Mouse (Mus musculus) gastrocnemius, postnatal 10 days (tissue): ENCODE measurements around the gene Ncf4. TPM values are rescaled to one million over a fixed set of nuclear protein-coding genes. Genes with fewer than 3 reads are reported as not detected.
A peak's percentile ranks its signal among the peaks of the same experiment; 100 is the strongest.
"Not testable (repeated sequence)": the region's sequence is repeated elsewhere in the genome, so short reads cannot be mapped to it uniquely, and the experiment has no call there.

Experiments
- DNase-seq: peaks from one replicate; pipeline ENCODE4 v3.0.0; 2021; ENCODE audit warnings: mixed read lengths
- total RNA-seq, 2 experiments: library from RNA; stranded (reverse); gene quantifications; 2 replicates each; pipeline ENCODE4 v1.2.3; 2021

Ncf4 gene
- total RNA-seq, 2 experiments from 2014 or later: 0.96 to 2.1 TPM

DNA sequence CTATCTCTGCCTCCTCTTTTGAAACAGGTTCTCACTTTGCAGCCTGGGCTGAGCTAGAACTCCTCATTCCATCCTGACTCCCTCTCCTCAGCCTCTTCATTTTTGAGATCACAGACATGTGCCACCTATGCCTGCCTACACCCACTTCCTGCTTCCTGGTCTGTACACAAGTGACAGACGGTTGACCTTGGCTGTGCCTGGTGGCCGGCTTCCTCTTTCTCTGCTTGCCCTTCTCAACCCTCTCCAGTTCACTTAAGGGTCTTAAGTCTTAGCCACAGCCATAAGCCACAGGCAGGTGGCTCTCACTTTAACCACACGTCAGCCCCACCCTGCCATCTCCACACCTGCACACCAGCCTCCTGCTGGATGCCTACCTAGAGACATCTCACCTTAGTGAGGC, 3.8 kb downstream of the Ncf4 start:
- DNase-seq: no peak

DNA sequence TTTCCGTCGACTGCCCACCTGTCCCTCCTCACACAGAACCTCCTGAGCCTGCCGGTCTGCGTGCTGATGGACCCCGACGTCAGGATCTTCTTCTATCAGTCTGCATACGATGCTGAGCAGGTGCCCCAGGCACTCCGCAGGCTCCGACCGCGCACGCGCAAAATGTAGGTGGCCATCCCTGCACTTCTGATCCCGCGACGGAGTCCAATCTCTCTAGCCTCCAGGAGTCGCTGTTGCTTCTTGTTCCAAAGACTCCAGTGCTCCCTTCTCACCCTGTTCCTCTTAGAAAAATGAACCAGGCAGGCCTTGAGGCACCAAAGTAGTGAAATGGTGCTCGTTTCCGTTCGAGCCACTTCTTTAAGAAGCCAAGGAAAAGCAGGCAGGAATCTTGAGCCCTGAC, 10.2 kb downstream of the Ncf4 start:
- peak; percentile 56 for DNase-seq

DNA sequence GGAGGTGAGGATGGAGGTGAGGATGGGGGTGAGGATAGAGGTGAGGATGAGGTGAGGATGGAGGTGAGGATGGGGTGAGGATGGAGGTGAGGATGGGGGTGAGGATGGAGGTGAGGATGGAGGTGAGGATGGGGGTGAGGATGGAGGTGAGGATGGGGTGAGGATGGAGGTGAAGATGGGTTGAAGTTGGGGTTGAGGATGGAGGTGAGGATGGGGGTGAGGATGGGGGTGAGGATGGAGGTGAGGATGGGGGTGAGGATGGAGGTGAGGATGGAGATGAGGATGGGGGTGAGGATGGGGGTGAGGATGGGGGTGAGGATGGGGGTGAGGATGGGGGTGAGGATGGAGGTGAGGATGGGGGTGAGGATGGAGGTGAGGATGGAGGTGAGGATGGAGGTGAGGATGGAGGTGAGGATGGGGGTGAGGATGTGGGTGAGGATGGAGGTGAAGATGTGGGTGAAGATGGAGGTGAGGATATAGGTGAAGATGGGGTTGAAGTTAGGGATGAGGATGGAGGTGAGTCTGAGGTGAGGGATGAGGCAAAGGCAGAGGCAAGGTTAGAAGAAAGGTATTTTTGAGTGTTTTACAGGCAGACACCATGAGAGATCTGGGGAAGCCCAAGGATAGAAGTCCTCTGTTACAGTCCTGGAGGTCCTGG, 12.1 kb downstream of the Ncf4 start:
- not testable (repeated sequence) for DNase-seq

DNA sequence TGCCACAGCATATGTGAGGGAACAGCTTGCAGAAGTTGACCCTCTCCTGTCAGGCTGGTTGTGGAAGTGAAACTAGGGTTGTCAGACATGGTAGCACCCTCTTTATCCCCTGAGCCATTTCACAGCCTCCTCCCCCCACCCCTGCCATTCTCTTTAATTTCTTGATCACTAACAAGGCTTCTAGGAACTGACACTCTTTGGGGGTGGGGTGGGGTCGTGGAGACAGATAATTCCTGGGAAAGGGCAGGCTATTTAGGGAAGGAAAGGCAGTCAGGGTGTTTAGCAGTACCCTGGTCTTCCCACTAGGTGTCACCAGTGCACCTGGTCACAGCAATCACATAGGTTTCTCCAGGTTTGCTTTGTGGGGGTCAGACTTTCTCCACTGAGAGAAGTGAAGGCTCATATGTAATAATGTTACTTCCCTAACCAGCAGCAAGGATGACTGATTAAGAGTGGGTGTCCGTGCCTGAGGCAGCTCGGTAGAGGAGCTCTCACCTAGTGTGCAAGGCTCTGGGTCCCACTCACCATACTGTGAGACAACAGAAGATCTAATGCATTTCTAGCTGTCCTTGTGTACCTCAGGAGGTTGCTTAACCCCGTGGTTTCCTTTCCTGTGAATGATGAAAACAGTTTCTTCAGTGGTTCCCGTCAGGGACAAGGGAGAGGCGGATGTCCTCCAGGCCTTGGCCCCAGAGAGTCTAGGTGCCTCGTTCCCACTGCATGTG, 12.9 kb downstream of the Ncf4 start:
- DNase-seq: peak; percentile 65

DNA sequence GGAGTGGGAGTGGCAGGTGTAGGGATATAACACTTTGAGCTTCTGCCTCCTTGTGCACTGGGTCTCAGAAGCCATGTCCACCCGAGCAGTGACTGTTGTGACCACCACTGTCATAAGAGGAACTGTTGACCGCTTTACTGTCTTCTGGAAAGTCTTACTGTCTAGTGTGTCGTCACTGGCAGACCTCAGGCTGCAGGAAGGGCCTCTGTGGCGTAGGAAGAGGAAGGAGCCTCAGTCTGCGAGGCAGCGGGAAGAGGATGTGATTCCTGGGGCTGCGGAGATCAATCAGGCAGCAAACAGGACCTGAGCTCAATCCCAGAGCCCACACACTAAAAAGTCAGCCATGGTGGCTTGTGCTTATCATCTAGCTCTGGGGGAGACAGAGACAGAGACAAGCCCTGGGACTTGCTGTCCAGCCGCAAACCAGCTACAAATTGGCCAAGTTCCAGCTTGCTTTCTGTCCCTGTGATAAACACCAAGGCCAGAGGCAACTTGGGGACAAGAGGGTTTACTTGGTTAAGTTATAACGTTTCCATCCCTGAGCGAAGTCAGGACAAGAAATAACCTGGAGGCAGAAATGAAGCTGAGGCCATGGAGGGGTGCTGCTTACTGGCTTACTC, 13.8 kb downstream of the Ncf4 start:
- no peak for DNase-seq

DNA sequence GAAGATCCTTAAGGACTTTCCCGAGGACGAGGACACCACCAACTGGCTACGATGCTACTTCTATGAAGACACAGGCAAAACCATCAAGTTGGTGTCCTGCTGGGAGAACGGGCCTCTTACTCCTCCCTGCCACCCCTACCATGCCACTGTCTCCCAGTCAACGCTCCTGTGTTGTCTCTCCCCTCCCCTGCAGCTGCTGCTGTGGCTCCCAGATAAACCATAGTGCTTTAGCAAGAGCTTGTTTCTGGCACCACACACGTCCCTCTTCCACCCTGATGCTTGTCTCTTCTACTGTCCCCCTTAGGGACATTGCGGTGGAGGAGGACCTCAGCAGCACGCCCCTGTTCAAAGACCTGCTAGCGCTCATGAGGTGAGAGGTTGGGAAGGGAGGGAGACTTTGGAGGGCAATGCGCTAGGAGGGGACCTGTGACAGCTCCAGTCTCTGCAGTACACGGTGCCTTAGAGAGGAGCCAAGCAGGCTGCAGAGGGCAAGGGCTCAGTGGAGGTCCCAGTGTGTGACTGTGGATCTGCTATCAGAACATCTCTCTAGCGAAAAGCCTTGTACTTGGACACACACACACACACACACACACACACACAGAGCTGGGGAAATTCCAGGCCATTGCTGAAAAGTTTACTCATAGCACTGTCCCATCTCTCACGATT, 16.2 kb downstream of the Ncf4 start:
- DNase-seq: no peak

DNA sequence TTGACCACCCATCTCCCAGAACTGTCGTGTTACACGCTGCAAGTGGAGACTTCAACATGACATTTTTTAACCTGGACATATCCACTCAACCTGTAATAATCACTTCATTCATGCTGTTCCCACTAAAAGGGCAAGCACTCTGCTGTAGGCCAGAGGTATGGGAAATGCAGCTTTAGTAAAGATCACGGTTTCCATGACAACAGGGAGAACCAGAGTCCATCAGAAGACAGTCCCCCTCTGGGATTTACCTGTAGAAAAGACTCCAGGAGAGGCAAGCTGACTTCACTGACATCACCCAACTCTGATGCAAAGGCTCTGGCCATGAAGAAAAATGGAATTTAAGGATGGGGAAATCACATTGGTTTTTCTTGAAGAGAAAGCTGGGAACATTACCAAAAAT, 18.7 kb downstream of the Ncf4 start:
- DNase-seq: no peak

DNA sequence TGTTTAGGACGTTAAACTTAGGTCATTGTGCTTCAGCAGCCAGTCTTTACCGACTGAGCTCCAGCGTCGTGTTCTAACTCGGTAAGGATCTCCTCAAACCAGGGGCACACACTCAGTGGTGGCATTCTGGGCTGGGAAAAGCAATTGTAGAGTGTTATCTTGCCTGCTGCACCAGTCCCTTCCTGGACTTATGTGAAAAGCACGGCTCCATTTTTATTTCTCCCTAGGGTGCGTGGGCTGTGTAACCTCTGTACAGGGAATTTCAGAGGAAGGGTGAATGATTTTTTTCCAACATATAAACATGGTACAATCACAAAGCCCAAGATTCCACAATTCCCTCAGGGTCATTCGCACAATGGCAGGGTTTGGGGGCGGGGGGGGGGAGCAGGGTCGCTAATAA, 22.8 kb downstream of the Ncf4 start:
- no peak for DNase-seq

DNA sequence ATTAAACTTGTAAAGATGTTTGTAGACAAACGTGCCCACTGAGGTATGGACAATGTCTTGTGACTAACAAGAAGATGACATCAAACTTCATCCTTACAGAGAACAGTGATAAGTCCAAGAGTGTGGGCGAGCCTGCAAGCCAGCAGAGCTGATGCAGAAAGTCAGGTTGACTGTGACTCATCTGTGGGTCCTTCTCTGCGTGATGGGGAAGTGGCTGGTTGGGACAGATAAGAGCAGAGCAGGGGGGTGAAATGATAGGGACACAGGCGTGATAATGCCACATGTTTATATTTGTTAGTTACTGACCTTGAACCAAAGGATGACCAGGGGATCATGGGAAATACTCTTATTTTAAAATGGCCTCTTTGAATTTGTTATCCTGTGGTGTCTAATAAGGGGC, 23.3 kb downstream of the Ncf4 start:
- no peak for DNase-seq

DNA sequence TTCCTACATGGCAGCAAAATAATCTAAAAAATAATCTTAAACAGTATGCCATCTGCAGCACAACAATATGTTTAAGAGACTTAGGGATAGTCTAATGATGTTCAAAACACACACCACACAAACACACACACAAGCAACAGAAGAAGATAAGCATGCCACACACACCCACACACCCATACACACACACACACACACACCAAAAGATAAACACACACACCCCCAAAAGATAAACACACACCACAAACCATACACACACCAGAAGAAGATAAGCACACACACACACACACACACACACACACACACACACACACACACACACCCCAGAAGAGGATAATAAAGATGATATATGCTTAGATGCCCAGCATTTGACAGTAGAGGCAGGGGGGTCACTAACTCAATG, 26.6 kb downstream of the Ncf4 start:
- no peak for DNase-seq

DNA sequence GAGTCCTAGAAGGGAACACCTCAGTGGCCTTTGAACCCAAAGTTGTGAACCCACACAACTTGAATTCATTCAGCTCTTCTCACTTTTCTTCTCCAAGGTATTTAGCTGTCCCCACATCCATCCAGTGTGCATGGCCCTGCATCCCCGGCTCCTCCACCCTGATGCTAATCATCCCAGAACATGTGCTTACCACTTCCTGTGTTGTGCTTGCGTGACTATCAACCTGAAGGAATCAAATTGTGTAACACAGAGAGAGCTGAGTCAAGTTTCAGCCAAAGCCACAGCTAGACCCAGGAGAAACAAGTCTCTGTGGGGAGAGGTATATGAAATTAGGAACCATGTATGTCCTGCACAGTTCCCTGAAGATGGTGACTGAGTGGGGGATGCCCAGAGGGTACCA, 33.7 kb downstream of the Ncf4 start:
- no peak for DNase-seq

DNA sequence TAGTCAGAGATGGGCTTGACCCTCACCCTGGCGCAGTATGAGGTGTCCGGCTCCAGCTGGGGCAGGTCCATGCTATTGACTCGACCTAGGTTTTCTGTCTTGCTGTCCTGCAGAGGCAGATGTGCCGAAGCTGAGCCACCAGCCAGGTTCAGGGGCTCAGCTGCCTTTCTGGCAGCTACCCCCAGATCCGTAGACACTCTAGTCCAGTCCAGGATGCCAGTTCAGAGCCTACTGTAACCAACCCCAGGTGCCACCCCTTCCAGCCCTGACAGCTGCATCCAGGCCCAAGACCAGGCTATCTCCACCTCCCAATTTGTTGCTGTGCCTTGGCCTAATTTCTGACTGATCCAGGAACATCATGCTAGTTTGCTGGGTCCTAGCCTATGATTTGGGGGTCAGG, 43.3 kb downstream of the Ncf4 start:
- no peak for DNase-seq

DNA sequence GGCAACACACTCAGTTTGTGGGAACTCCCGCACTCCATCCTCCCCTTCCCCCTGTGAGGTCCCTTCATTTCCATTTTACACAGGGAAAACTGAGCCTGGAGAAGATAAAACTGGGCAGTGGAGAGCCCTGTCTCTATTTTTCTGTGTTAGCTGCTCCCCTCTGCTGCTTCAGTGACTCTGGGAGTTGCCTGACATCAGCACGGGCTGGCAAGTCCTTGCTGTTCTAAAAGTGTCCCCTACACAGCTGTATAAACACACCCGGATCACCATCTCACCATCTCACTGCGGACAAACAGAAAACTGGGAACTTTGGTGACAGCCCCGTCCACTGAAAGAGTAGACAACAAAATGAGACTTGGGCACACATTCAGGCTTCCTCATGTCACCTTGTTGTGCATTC, 45.2 kb downstream of the Ncf4 start:
- not testable (repeated sequence) for DNase-seq

DNA sequence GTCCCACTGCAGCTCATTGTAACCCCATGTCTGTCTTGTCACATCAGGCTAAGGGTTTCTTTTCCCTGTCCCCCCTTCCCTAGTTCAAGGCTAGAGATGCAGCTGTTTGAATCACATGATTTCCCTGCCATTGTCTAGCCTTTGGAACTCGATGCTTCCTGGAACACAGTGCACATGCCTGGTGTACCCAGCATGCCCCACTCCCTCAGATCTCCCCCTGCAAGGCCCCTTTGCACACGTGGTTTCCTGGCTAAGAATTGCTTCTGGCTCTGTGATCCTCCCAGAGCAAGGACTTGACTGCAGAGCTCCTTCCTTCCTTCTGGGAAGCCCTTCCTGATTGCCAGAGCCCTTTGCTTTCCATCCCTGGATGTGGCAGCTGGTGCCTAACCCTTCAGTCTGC, 48.6 kb downstream of the Ncf4 start:
- not testable (repeated sequence) for DNase-seq

DNA sequence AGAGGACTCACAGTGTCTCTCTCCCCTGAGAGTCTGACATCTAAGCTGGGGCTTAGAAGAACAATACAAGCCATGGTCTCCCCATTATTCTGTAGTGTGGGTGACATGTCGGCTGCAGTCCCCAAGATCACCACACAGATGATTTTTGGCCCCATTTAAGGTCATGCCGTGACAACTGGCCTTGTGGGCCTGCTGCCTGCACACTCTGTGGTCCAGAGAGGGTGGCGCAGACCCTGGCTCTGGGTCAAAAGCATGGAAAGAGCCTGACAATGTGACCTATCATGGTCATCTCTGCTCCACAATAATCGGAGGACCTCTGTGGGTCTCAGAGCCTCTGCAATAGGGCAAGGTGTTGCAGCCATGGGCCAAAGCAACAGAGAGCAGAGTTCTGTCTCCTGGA, 49.1 kb downstream of the Ncf4 start:
- no peak for DNase-seq

DNA sequence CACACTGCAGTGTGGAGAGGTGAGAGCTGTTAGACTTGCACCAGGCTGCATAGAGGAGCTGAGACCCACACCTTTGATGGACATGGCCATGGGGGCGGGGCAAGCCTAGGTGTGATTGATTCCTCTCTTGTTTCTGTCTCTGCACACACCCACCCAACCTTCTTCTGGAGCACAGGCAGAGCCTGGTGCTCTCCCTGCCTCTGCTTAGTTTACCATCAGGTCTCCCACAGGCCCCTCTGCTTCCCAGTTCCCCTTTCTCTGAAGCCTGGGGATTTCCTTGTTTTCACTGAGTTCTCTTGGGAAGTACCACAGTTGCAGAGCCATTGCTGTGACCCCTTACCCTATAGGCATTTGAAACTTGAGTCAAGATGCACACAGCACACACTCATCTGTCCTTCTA, 54.0 kb downstream of the Ncf4 start:
- DNase-seq: no peak

DNA sequence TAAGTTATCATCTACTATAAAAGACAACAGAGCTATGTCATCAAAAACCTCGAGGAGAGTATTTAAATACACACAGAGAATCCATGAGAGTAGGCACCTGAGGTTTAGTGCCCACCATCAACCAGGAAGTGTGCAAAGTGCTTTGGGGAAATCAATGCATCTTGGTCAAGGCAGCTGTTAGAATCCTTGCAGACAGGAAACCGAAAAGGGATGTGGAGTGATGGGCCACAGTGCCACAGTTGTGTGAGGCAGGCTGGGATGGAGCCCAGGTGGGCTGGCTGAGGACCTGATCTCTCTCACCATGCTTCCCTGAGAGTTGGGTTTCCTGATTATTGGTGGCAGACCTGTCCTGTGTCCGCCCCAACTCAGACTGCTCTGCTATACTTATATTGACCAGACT, 55.0 kb downstream of the Ncf4 start:
- no peak for DNase-seq

DNA sequence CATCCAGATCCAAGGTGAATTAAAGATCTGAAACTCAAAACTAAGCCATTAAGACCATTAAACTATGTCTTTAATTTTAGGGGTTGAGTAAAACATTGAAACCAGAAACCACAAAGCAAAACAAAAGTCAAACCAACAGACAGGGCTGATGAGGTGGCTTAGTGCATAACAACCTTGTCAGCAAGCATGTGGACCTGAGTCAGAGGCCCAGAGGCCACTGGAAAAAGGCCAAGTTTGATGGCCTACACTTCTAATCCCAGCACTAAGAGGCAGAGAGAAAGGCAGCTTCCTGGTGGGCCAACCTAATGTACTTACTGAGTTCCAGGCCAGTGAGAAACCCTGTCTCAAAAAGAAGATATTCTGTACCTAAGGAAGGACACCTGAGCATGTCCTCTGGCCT, 56.2 kb downstream of the Ncf4 start:
- DNase-seq: no peak

DNA sequence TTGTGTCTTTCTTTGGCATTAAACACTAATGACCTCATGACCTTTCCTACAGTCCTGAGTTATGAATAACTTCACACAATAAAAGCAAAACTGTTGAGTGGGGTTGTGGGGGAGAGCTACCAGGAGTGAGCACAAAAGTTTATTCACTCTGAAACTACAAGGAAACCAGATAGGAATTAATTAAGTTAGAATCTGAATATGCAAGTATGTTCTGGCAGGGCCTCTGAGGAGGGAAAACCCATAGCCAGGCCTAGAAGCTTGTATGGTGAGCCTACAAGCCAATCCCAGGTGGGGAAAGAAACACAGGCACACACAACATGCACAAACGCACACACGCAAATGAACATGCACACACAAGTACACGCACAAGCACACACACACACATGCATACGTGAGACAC, 58.1 kb downstream of the Ncf4 start:
- DNase-seq: no peak

DNA sequence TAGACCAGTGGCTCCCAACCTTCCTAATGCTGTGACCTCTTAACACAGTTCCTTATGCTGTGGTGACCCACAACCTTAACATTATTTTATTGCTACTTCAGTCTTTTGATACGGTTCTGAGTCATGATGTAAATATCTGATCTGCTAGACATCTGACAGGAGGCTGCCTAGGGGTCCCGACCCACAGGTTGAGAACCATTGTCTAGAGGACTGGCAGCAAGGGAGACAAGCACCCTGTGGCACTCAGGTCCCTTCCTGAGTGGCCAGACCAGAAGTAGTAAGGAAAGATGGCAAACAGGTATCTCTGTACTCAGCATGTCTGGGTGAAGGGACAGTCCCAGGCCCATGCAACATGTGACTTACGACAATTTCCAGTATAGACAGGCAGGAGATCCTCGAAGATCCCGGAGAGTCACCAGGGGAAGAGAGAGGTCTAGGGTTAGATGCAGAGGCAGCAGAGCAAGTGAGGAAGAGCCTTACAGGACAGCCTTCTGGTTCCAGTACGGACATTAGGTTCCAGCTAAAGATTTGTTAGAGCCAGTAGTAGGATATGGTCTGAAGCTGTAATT, 59.1 kb downstream of the Ncf4 start:
- DNase-seq: no peak

DNA sequence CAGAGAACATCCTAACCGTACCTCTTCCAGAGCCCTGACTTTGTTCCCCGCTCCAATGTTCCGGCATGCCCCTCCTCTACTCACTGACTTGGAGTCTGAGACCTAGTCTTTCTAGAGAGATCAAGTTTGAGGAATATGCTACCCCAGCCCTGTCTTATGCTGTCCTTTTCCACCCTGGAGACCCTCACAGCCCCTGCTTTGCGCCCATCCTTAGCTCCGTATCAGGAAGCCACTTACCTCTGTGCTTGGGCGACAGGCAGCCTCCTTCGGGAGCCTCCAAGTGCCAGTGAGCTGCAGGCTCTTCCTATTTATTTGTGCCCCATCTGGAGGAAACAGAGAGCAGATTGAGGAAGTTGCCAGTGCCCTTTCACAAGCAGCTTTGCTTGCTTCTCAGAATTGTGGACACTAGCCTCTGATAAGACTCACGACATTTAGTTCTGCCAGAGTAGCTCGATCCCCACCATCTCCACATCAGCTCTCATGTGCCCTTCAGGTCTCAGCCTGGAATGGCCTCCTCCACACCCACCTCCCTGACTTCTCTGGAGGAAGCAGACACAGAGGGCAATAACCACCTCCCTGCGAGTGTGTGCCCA, 60.8 kb downstream of the Ncf4 start, which contains the start of gene Csf2rb2:
Csf2rb2 (minus strand) TSS at position 381 of the 593 bp plus-strand sequence.
- DNase-seq: no peak

DNA sequence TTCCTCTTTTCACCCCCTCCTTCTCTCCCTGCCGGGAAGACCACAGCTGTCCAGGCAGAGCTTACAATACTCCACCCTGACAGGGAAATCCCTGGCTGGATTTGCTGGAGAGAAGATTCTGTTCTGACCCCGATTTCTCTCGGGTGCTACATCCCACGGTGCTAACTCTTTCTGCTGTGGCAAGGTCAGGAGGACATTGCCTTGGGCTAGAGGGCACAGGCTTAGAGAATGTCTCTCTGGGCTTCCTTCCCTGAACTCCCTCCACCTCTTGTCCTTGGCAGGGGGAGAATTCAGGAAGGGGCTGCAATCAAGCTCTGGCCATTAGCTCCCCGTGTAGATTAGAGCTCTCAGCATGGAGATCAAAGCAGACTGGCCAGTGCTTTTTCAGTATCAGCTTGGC, 65.3 kb downstream of the Ncf4 start:
- no peak for DNase-seq
